In the genomic region with DNA sequence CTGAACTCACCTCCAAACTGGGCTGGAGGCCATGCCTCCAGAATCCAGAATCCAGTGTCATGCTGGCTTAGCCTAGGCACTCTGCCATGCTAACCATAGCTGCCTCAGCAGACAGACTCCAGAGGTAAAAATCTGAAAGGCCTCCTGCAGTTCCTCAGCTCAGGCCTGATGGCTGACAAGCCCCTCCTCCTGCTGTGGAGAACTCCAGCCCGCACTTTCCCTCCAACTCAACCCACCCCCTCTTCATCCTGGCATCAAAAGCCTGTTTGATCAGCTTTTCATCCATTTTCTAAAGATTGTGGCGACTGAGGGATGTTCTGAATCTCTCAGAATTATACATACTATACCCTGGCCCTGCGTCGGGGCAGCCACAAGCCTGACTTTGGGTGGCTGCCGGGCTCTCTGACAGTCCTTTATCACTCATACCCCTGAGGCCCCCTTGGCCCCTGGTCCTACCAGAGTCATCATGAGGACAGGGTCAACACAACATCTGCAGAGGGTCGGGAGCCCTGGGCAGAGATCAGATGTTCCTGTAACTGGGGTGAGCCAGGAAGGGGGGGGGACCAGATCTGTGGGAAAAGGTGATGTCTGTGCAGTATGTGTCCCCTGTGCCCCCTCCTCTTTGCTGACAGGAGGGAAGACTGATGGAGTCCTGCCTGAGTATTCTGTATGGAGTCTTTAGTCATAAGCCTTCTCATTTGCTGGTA, we compare ENCODE assay signal across 8 mouse cellular contexts. TPM values are rescaled to one million over a fixed set of nuclear protein-coding genes. Genes with fewer than 3 reads are reported as not detected.
DNase-seq lines count a peak whose midpoint lies in the region.

No protein-coding gene starts in this region.

- peaks cover 44% of the 10 kb centered on the region for H3K27me3 ChIP-seq in forebrain, embryonic 10.5 days (ENCODE audit: poor library complexity, severe bottlenecking)
- H3K27me3 ChIP-seq in limb, embryonic 10.5 days (ENCODE audit: low read depth, poor library complexity, severe bottlenecking): peaks cover 23% of the 10 kb centered on the region

- peak overlapping the region; percentile 35 for H3K4me3 ChIP-seq in forebrain, embryonic 10.5 days
- peak overlapping the region; percentile 23; the same call in 1 of the 2 replicates for H3K4me3 ChIP-seq in limb, embryonic 10.5 days

- 9% methylated on average over 6 of the region's 6 CpGs for WGBS in forebrain, embryonic 10.5 days
- 12% methylated on average over 6 of the region's 6 CpGs for WGBS in limb, embryonic 10.5 days

- H3K27ac ChIP-seq in forebrain, embryonic 10.5 days: peak overlapping the region; percentile 82
- H3K27ac ChIP-seq in limb, embryonic 10.5 days: peak overlapping the region; percentile 64

- peaks cover 8% of the 10 kb centered on the region for H3K9me3 ChIP-seq in forebrain, embryonic 10.5 days
- H3K9me3 ChIP-seq in limb, embryonic 10.5 days (replicated peaks): 0 out of 2 replicates have a peak, but pooled peaks cover 2% of the 10 kb centered on the region

- H3K36me3 ChIP-seq in forebrain, embryonic 10.5 days (replicated peaks): no peaks in the 10 kb centered on the region
- H3K36me3 ChIP-seq in limb, embryonic 10.5 days: no peaks in the 10 kb centered on the region

- DNase-seq in right cerebral cortex, postnatal 4 days: peak; percentile 49
- DNase-seq in right cerebral cortex, postnatal 25 days: no peak
- no peak for DNase-seq in forebrain, embryonic 10.5 days (ENCODE audit: extremely low spot score, low spot score)
- peak; percentile 64 for DNase-seq in limb, embryonic 10.5 days (ENCODE audit: low spot score)
- DNase-seq in thymus, postnatal 25 days: peak; percentile 68
- DNase-seq in kidney, adult 8-10 months: no peak
- DNase-seq in lung, postnatal 10 days: no peak
- no peak for DNase-seq in urinary bladder, postnatal 4 days (ENCODE audit: low spot score in 2 of 2)

- peaks cover 47% of the 10 kb centered on the region for H3K4me1 ChIP-seq in forebrain, embryonic 10.5 days
- peaks cover 47% of the 10 kb centered on the region for H3K4me1 ChIP-seq in limb, embryonic 10.5 days

RNA-seq across cellular contexts. Expression of gene Nfam1, which starts 9.7 kb away (rescaled TPM):
- 1.6 and 2.3 TPM in 2 replicates for polyA plus RNA-seq in forebrain, embryonic 10.5 days (2016; fragmentation: Nextera tagmentation; extraction: Ambion mirVana)
- polyA plus RNA-seq in limb, embryonic 10.5 days (2016; fragmentation: Nextera tagmentation; extraction: Ambion mirVana): 2.6 and 2.9 TPM in 2 replicates

RNA-seq across cellular contexts. Expression of gene Serhl, which starts 46.5 kb away (rescaled TPM):
- 49.7 and 51.8 TPM in 2 replicates for polyA plus RNA-seq in forebrain, embryonic 10.5 days (2016; fragmentation: Nextera tagmentation; extraction: Ambion mirVana)
- polyA plus RNA-seq in limb, embryonic 10.5 days (2016; fragmentation: Nextera tagmentation; extraction: Ambion mirVana): 42.8 and 49.1 TPM in 2 replicates

RNA-seq across cellular contexts. Expression of gene Tcf20, which starts 55.1 kb away (rescaled TPM):
- polyA plus RNA-seq in forebrain, embryonic 10.5 days (2016; fragmentation: Nextera tagmentation; extraction: Ambion mirVana): 6.5 and 7.1 TPM in 2 replicates
- 8.1 and 8.3 TPM in 2 replicates for polyA plus RNA-seq in limb, embryonic 10.5 days (2016; fragmentation: Nextera tagmentation; extraction: Ambion mirVana)

Comparison
In these comparisons a context has a peak if more than half of its experiments do, and no peak if none do; other contexts are left out.
1. DNase-seq: peak in right cerebral cortex, postnatal 4 days (single experiment), limb, embryonic 10.5 days (single experiment) and thymus, postnatal 25 days (single experiment); none in right cerebral cortex, postnatal 25 days (single experiment), forebrain, embryonic 10.5 days (single experiment), kidney, adult 8-10 months (0 of 2), lung, postnatal 10 days (single experiment) and urinary bladder, postnatal 4 days (0 of 2).